Mouse (Mus musculus): ENCODE results near the gene Mfap2. TPM values are rescaled to one million over a fixed set of nuclear protein-coding genes. Genes with fewer than 3 reads are reported as not detected.
A peak's percentile ranks its signal among the peaks of the same experiment; 100 is the strongest.

Mfap2 gene
- polyA plus RNA-seq, 1 experiment from 2014 or later, result 40.3 TPM

GRCm38 (mm10) chr4:141024052-141024451 lies 13.8 kb downstream of the Mfap2 start:
- no peak for DNase-seq (ENCODE audit: low read depth, low spot score)

GRCm38 (mm10) chr4:141024992-141025391 lies 14.8 kb downstream of the Mfap2 start:
- no peak for TF ChIP-seq CTCF (IDR thresholded peaks at IDR 0.05)
- no peaks in the 10 kb centered on the region for H3K27me3 ChIP-seq
- no peak for ATAC-seq
- POLR2A ChIA-PET, result no interaction called here
- CTCF ChIA-PET, result no interaction called here
- in situ Hi-C loops (cut with MboI; ENCODE audit: low pct_unique_long_range_greater_than_20kb), result loop anchor here (5.0 kb wide), 1 partner anchor 43 kb away; no protein-coding TSS in a partner anchor
- DNase-seq (ENCODE audit: low read depth, low spot score), result no peak

More at GRCm38 (mm10) chr4:141024052-141024451, 13.8 kb downstream of the Mfap2 start:
- no peak for TF ChIP-seq CTCF (IDR thresholded peaks at IDR 0.05)
- no peaks in the 10 kb centered on the region for H3K27me3 ChIP-seq
- ChIA-PET POLR2A (no interaction called here), CTCF (no interaction called here)
- ATAC-seq, result no peak
- in situ Hi-C loops (cut with MboI; ENCODE audit: low pct_unique_long_range_greater_than_20kb), result loop anchor here (5.0 kb wide), 1 partner anchor 42 kb away; no protein-coding TSS in a partner anchor

- ATAC-seq, result no peak
- ChIA-PET POLR2A (no interaction called here), CTCF (interaction anchor here (0.9 to 4.0 kb wide), 5 partner anchors 18 to 67 kb away, joined by 3 to 28 read pairs (median 5); no protein-coding TSS in a partner anchor)
- in situ Hi-C loops (cut with MboI; ENCODE audit: low pct_unique_long_range_greater_than_20kb), result no loop called here
- no peaks in the 10 kb centered on the region for H3K27me3 ChIP-seq
- no peak for TF ChIP-seq CTCF (IDR thresholded peaks at IDR 0.05)
- DNase-seq (ENCODE audit: low read depth, low spot score), result no peak
Observed at GRCm38 (mm10) chr4:141030541-141031206, 20.5 kb downstream of the Mfap2 start.

GRCm38 (mm10) chr4:141031733-141032132 lies 21.5 kb downstream of the Mfap2 start:
- no peak for TF ChIP-seq CTCF (IDR thresholded peaks at IDR 0.05)
- POLR2A ChIA-PET, result interaction anchor here (0.9 kb wide), 1 partner anchor 68 kb away, joined by 3 read pairs; no protein-coding TSS in a partner anchor
- H3K27me3 ChIP-seq, result no peaks in the 10 kb centered on the region
- ATAC-seq, result peak; percentile 49
- DNase-seq (ENCODE audit: low read depth, low spot score), result no peak
- in situ Hi-C loops (cut with MboI; ENCODE audit: low pct_unique_long_range_greater_than_20kb), result no loop called here
- CTCF ChIA-PET, result interaction anchor here (0.6 to 4.0 kb wide), 11 partner anchors 10 to 68 kb away, joined by 3 to 28 read pairs (median 5); no protein-coding TSS in a partner anchor

GRCm38 (mm10) chr4:141033606-141034549 lies 23.7 kb downstream of the Mfap2 start:
- in situ Hi-C loops (cut with MboI; ENCODE audit: low pct_unique_long_range_greater_than_20kb), result no loop called here
- no peak for TF ChIP-seq CTCF (IDR thresholded peaks at IDR 0.05)
- no peaks in the 10 kb centered on the region for H3K27me3 ChIP-seq
- POLR2A ChIA-PET, result interaction anchor here (0.8 kb wide), 1 partner anchor 12 kb away, joined by 4 read pairs; no protein-coding TSS in a partner anchor
- no peak for DNase-seq (ENCODE audit: low read depth, low spot score)
- CTCF ChIA-PET, result interaction anchor here (4.0 kb wide), 1 partner anchor 70 kb away, joined by 28 read pairs; no protein-coding TSS in a partner anchor
- ATAC-seq, result no peak

- ChIA-PET POLR2A (no interaction called here), CTCF (interaction anchor here (1.0 to 1.4 kb wide), 2 partner anchors 9 to 22 kb away, joined by 3 to 4 read pairs; no protein-coding TSS in a partner anchor)
- no peaks in the 10 kb centered on the region for H3K27me3 ChIP-seq
- no peak for TF ChIP-seq CTCF (IDR thresholded peaks at IDR 0.05)
- ATAC-seq, result no peak
- in situ Hi-C loops (cut with MboI; ENCODE audit: low pct_unique_long_range_greater_than_20kb), result no loop called here
- no peak for DNase-seq (ENCODE audit: low read depth, low spot score)
Observed at GRCm38 (mm10) chr4:141041117-141041516, 30.9 kb downstream of the Mfap2 start.

- ATAC-seq (no peak), DNase-seq (ENCODE audit: low read depth, low spot score) (no peak)
- no peak for TF ChIP-seq CTCF (IDR thresholded peaks at IDR 0.05)
- in situ Hi-C loops (cut with MboI; ENCODE audit: low pct_unique_long_range_greater_than_20kb), result no loop called here
- H3K27me3 ChIP-seq, result no peaks in the 10 kb centered on the region
- ChIA-PET CTCF (interaction anchor here (1.3 to 1.9 kb wide), 4 partner anchors 13 to 31 kb away, joined by 3 to 4 read pairs (median 4); no protein-coding TSS in a partner anchor), POLR2A (no interaction called here)
Observed at GRCm38 (mm10) chr4:141044816-141045215, 34.6 kb downstream of the Mfap2 start.

- CTCF ChIA-PET, result no interaction called here
- in situ Hi-C loops (cut with MboI; ENCODE audit: low pct_unique_long_range_greater_than_20kb), result no loop called here
Observed at GRCm38 (mm10) chr4:141048810-141049475, 38.7 kb downstream of the Mfap2 start.

GRCm38 (mm10) chr4:141049476-141049835 lies 39.2 kb downstream of the Mfap2 start:
- TF ChIP-seq CTCF (IDR thresholded peaks at IDR 0.05), result no peak
- ATAC-seq (no peak), DNase-seq (ENCODE audit: low read depth, low spot score) (no peak)
- in situ Hi-C loops (cut with MboI; ENCODE audit: low pct_unique_long_range_greater_than_20kb), result no loop called here
- H3K27me3 ChIP-seq, result no peaks in the 10 kb centered on the region
- CTCF ChIA-PET, result interaction anchor here (1.0 kb wide), 1 partner anchor 9 kb away, joined by 3 read pairs; no protein-coding TSS in a partner anchor
- POLR2A ChIA-PET, result no interaction called here

More at GRCm38 (mm10) chr4:141048810-141049475, 38.7 kb downstream of the Mfap2 start:
- DNase-seq (ENCODE audit: low read depth, low spot score), result no peak
- no peak for ATAC-seq
- no peak for TF ChIP-seq CTCF (IDR thresholded peaks at IDR 0.05)
- POLR2A ChIA-PET, result no interaction called here
- H3K27me3 ChIP-seq, result no peaks in the 10 kb centered on the region

- no peaks in the 10 kb centered on the region for H3K27me3 ChIP-seq
- ChIA-PET POLR2A (no interaction called here), CTCF (interaction anchor here (0.9 to 1.2 kb wide), 2 partner anchors 13 to 14 kb away, joined by 3 read pairs; no protein-coding TSS in a partner anchor)
- in situ Hi-C loops (cut with MboI; ENCODE audit: low pct_unique_long_range_greater_than_20kb), result no loop called here
- no peak for TF ChIP-seq CTCF (IDR thresholded peaks at IDR 0.05)
- ATAC-seq (no peak), DNase-seq (ENCODE audit: low read depth, low spot score) (no peak)
Observed at GRCm38 (mm10) chr4:141052442-141052841, 42.2 kb downstream of the Mfap2 start.
